Mouse (Mus musculus): ENCODE measurements at regions not wholly inside any gene's neighbourhood (a gene's known extent, or its start where the extent isn't known, plus 50 kb on each side); places are given as distances from the start of the nearest gene placed in this dataset.

GRCm38 (mm10) chr4:105460689-105461005 is 303.5 kb downstream of the Plpp3 start:
- DNase-seq (ENCODE audit: low spot score in 2 of 2), result no peak

GRCm38 (mm10) chr4:105467811-105468210 is 310.7 kb downstream of the Plpp3 start:
- no peak for DNase-seq (ENCODE audit: low spot score in 2 of 2)

GRCm38 (mm10) chr4:105469300-105469821 is 312.2 kb downstream of the Plpp3 start:
- no peak for DNase-seq (ENCODE audit: low spot score in 2 of 2)

- DNase-seq (ENCODE audit: low spot score in 2 of 2), result peak; percentile 12 to 14
These were observed 314.7 kb upstream of the Gm12728 start for GRCm38 (mm10) chr4:105474765-105475560.

GRCm38 (mm10) chr4:105476332-105476731 is 313.3 kb upstream of the Gm12728 start:
- no peak for DNase-seq (ENCODE audit: low spot score in 2 of 2)

- no peak for DNase-seq (ENCODE audit: low spot score in 2 of 2)
These were observed 303.3 kb upstream of the Gm12728 start for GRCm38 (mm10) chr4:105486376-105486775.

- no peak for DNase-seq (ENCODE audit: low spot score in 2 of 2)
These were observed 293.5 kb upstream of the Gm12728 start for GRCm38 (mm10) chr4:105496176-105496575.

- no peak for DNase-seq (ENCODE audit: low spot score in 2 of 2)
These were observed 283.5 kb upstream of the Gm12728 start for GRCm38 (mm10) chr4:105506190-105506589.

- DNase-seq (ENCODE audit: low spot score in 2 of 2), result no peak
These were observed 282.4 kb upstream of the Gm12728 start for GRCm38 (mm10) chr4:105507221-105507620.

- DNase-seq (ENCODE audit: low spot score in 2 of 2), result no peak
These were observed 280.6 kb upstream of the Gm12728 start for GRCm38 (mm10) chr4:105509091-105509490.

GRCm38 (mm10) chr4:105510406-105510805 is 279.3 kb upstream of the Gm12728 start:
- peak in 1 of 2 experiments; percentile 11 for DNase-seq (ENCODE audit: low spot score in 2 of 2)

- DNase-seq (ENCODE audit: low spot score in 2 of 2), result no peak
These were observed 264.5 kb upstream of the Gm12728 start for GRCm38 (mm10) chr4:105525135-105525534.

- DNase-seq (ENCODE audit: low spot score in 2 of 2), result no peak
These were observed 262.9 kb upstream of the Gm12728 start for GRCm38 (mm10) chr4:105526755-105527154.

- DNase-seq (ENCODE audit: low spot score in 2 of 2), result no peak
These were observed 262.4 kb upstream of the Gm12728 start for GRCm38 (mm10) chr4:105527316-105527715.

- DNase-seq (ENCODE audit: low spot score in 2 of 2), result no peak
These were observed 257.8 kb upstream of the Gm12728 start for GRCm38 (mm10) chr4:105531651-105532425.

GRCm38 (mm10) chr4:105535451-105535850 is 254.2 kb upstream of the Gm12728 start:
- no peak for DNase-seq (ENCODE audit: low spot score in 2 of 2)

- no peak for DNase-seq (ENCODE audit: low spot score in 2 of 2)
These were observed 244.2 kb upstream of the Gm12728 start for GRCm38 (mm10) chr4:105545486-105545885.

GRCm38 (mm10) chr4:105549744-105550440 is 239.8 kb upstream of the Gm12728 start:
- DNase-seq (ENCODE audit: low spot score in 2 of 2), result no peak

GRCm38 (mm10) chr4:105551966-105552685 is 237.5 kb upstream of the Gm12728 start:
- no peak for DNase-seq (ENCODE audit: low spot score in 2 of 2)

- DNase-seq (ENCODE audit: low spot score in 2 of 2), result no peak
These were observed 234.7 kb upstream of the Gm12728 start for GRCm38 (mm10) chr4:105554994-105555393.

- DNase-seq (ENCODE audit: low spot score in 2 of 2), result no peak
These were observed 233.7 kb upstream of the Gm12728 start for GRCm38 (mm10) chr4:105555941-105556340.

GRCm38 (mm10) chr4:105557396-105557795 is 232.3 kb upstream of the Gm12728 start:
- no peak for DNase-seq (ENCODE audit: low spot score in 2 of 2)
